Mouse (Mus musculus): Measurements from ENCODE around the gene Rps15a. TPM values are rescaled to one million over a fixed set of nuclear protein-coding genes. Genes with fewer than 3 reads are reported as not detected.
A peak's percentile ranks its signal among the peaks of the same experiment; 100 is the strongest.

Gene Rps15a
- polyA plus RNA-seq, 1 experiment from 2014 or later = 815 TPM

- no peaks in the 10 kb centered on the region for H3K9me3 ChIP-seq
- H3K4me1 ChIP-seq = peaks cover 19% of the 10 kb centered on the region
- H3K4me2 ChIP-seq = no peak overlapping the region
- no peak for ATAC-seq (ENCODE audit: insufficient number of reproducible peaks, low FRiP score, low TSS enrichment, low read depth)
- H3K9ac ChIP-seq = no peak overlapping the region
- no peak overlapping the region for H3K4me3 ChIP-seq
- no peaks in the 10 kb centered on the region for H3K27me3 ChIP-seq
- H3K27ac ChIP-seq = no peak overlapping the region
- H3K36me3 ChIP-seq = peaks cover 37% of the 10 kb centered on the region
Observed at GRCm38 (mm10) chr7:118125736-118126135, 9.7 kb upstream of the Rps15a start.

GRCm38 (mm10) chr7:118123512-118124411 is 7.8 kb upstream of the Rps15a start:
- Histone ChIP-seq H3K9me3 (no peaks in the 10 kb centered on the region), H3K4me2 (no peak overlapping the region), H3K27ac (no peak overlapping the region), H3K36me3 (peaks cover 57% of the 10 kb centered on the region), H3K4me1 (peaks cover 14% of the 10 kb centered on the region), H3K9ac (no peak overlapping the region), H3K27me3 (no peaks in the 10 kb centered on the region), H3K4me3 (no peak overlapping the region)
- 87% methylated on average over 4 of the region's 4 CpGs for WGBS
- no peak for ATAC-seq (ENCODE audit: insufficient number of reproducible peaks, low FRiP score, low TSS enrichment, low read depth)

DNA sequence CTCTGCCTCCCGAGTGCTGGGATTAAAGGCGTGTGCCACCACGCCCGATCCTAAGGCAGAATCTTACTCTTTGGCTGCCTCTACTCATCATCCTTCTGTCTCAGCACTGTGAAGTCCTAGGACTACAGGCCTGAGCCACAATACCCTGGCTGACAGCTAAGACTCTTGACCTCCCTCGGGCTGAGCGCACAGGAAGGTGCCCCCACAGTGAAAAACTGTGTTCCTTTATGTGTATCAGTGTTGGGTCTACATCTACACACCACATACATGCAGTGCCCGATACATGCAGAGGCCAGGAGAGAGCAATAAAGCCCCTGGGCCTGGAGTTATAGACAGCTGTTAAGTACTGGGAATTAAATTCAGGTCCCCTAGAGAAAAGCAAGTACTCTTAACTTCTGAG is 6.2 kb upstream of the Rps15a start:
- Histone ChIP-seq H3K4me3 (no peak overlapping the region), H3K4me1 (peaks cover 8% of the 10 kb centered on the region; the same call in 1 of the 2 replicates), H3K9ac (no peak overlapping the region), H3K36me3 (peaks cover 67% of the 10 kb centered on the region), H3K27me3 (no peaks in the 10 kb centered on the region), H3K9me3 (no peaks in the 10 kb centered on the region), H3K27ac (no peak overlapping the region), H3K4me2 (no peak overlapping the region)
- WGBS = 93% methylated on average over 7 of the region's 7 CpGs
- ATAC-seq (ENCODE audit: insufficient number of reproducible peaks, low FRiP score, low TSS enrichment, low read depth) = no peak

GRCm38 (mm10) chr7:118120654-118121053 is 4.7 kb upstream of the Rps15a start:
- H3K4me3 ChIP-seq = no peak overlapping the region
- no peak overlapping the region for H3K9ac ChIP-seq
- no peaks in the 10 kb centered on the region for H3K27me3 ChIP-seq
- peaks cover 55% of the 10 kb centered on the region for H3K36me3 ChIP-seq
- no peak overlapping the region for H3K27ac ChIP-seq
- H3K4me1 ChIP-seq = no peaks in the 10 kb centered on the region
- no peak overlapping the region for H3K4me2 ChIP-seq
- H3K9me3 ChIP-seq = no peaks in the 10 kb centered on the region
- WGBS = 86% methylated on average over 1 of the region's 1 CpGs
- ATAC-seq (ENCODE audit: insufficient number of reproducible peaks, low FRiP score, low TSS enrichment, low read depth) = no peak

GRCm38 (mm10) chr7:118119946-118120345 is 4.0 kb upstream of the Rps15a start:
- H3K27ac ChIP-seq = no peak overlapping the region
- no peak overlapping the region for H3K4me2 ChIP-seq
- no peaks in the 10 kb centered on the region for H3K27me3 ChIP-seq
- no peak overlapping the region for H3K4me3 ChIP-seq
- H3K9me3 ChIP-seq = no peaks in the 10 kb centered on the region
- 83% methylated on average over 5 of the region's 5 CpGs for WGBS
- no peak for ATAC-seq (ENCODE audit: insufficient number of reproducible peaks, low FRiP score, low TSS enrichment, low read depth)
- no peaks in the 10 kb centered on the region for H3K4me1 ChIP-seq
- no peak overlapping the region for H3K9ac ChIP-seq
- H3K36me3 ChIP-seq = peaks cover 55% of the 10 kb centered on the region

DNA sequence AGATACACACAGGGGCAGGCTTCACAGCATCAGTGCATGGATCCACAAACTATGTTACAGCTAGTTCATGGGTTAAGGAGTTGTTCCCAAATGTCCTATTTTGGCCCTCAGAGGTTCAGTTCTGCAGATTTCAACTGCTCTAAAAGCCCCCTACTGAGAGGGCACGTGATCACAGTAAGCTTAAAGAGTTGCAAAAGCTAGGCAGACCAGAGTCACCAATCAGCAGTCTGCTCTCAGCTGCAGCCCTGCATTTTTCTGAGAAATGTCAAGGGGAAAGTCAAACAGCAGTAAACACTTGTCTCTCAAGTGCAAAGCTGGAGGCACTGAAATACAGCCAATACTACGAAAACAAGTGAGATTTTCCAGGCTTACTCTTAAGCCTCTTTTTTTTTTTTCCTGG is 3.2 kb upstream of the Rps15a start:
- Histone ChIP-seq H3K4me2 (no peak overlapping the region), H3K4me1 (peaks cover 6% of the 10 kb centered on the region), H3K27me3 (no peaks in the 10 kb centered on the region), H3K36me3 (peaks cover 55% of the 10 kb centered on the region), H3K27ac (no peak overlapping the region), H3K4me3 (no peak overlapping the region), H3K9ac (no peak overlapping the region), H3K9me3 (no peaks in the 10 kb centered on the region)
- WGBS = 50% methylated on average over 2 of the region's 2 CpGs
- no peak for ATAC-seq (ENCODE audit: insufficient number of reproducible peaks, low FRiP score, low TSS enrichment, low read depth)

- no peak overlapping the region for H3K4me3 ChIP-seq
- WGBS = 79% methylated on average over 3 of the region's 3 CpGs
- H3K27ac ChIP-seq = no peak overlapping the region
- H3K4me2 ChIP-seq = no peak overlapping the region
- no peak overlapping the region for H3K9ac ChIP-seq
- peaks cover 13% of the 10 kb centered on the region for H3K4me1 ChIP-seq
- no peaks in the 10 kb centered on the region for H3K9me3 ChIP-seq
- H3K27me3 ChIP-seq = no peaks in the 10 kb centered on the region
- ATAC-seq (ENCODE audit: insufficient number of reproducible peaks, low FRiP score, low TSS enrichment, low read depth) = no peak
- H3K36me3 ChIP-seq = peaks cover 58% of the 10 kb centered on the region
Observed at GRCm38 (mm10) chr7:118118426-118118825, 2.4 kb upstream of the Rps15a start.

DNA sequence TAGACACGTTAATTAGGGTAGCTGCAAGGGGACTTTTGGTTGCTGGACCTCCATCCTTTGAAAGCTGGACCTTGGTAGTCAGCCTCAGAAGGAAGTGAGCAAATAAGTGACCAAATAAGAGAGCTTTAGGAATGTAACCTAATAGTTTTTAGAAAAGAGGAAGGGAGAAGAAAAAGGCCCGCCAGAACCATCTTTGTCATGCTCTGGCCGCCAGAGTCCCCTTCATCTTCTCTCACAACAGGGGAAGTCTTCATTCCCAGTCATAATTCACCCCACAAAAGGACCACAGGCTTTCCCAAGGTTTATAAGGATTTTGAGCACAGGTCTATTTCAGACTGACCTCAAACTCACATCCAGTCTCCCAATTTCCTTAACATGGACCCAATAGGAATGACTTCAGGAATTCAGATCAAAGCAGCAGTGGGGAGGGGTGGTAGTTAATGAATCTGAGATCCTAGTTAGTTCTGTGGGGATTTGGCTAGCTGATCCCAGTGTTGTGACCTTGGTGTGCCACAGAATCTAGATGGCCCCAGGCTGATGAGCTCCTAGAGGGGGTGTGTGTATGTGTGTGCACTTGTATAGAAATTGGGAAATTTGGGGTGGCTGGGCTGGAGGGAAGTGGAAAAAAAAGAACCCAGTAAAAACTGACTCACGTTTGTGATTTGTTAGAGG is 1.7 kb upstream of the Rps15a start:
- peaks cover 60% of the 10 kb centered on the region for H3K36me3 ChIP-seq
- no peaks in the 10 kb centered on the region for H3K27me3 ChIP-seq
- peaks cover 20% of the 10 kb centered on the region for H3K4me1 ChIP-seq
- H3K9me3 ChIP-seq = no peaks in the 10 kb centered on the region
- no peak overlapping the region for H3K4me2 ChIP-seq
- WGBS = 46% methylated on average over 4 of the region's 4 CpGs
- ATAC-seq (ENCODE audit: insufficient number of reproducible peaks, low FRiP score, low TSS enrichment, low read depth) = no peak
- H3K27ac ChIP-seq = no peak overlapping the region
- no peak overlapping the region for H3K4me3 ChIP-seq
- no peak overlapping the region for H3K9ac ChIP-seq

GRCm38 (mm10) chr7:118116787-118117538 is 975 bp upstream of the Rps15a start:
- Histone ChIP-seq H3K4me3 (0 out of 2 replicates have a peak overlapping the region, but pooled peaks have one; percentile 92), H3K27ac (no peak overlapping the region), H3K36me3 (peaks cover 61% of the 10 kb centered on the region), H3K4me2 (peak overlapping the region; percentile 72), H3K27me3 (no peaks in the 10 kb centered on the region), H3K9ac (no peak overlapping the region), H3K9me3 (no peaks in the 10 kb centered on the region), H3K4me1 (peaks cover 27% of the 10 kb centered on the region)
- ATAC-seq (ENCODE audit: insufficient number of reproducible peaks, low FRiP score, low TSS enrichment, low read depth) = no peak
- 19% methylated on average over 8 of the region's 8 CpGs for WGBS

- Histone ChIP-seq H3K27me3 (no peaks in the 10 kb centered on the region), H3K4me3 (peak overlapping the region; percentile 92), H3K27ac (peak overlapping the region; percentile 93), H3K4me1 (peaks cover 38% of the 10 kb centered on the region), H3K9me3 (no peaks in the 10 kb centered on the region), H3K36me3 (peaks cover 68% of the 10 kb centered on the region), H3K4me2 (peak overlapping the region; percentile 76), H3K9ac (peak overlapping the region; percentile 94)
- under 1% methylated on average over 20 of the region's 20 CpGs for WGBS
- peak; percentile 58; the same call in 1 of the 2 replicates for ATAC-seq (ENCODE audit: insufficient number of reproducible peaks, low FRiP score, low TSS enrichment, low read depth)
Observed at GRCm38 (mm10) chr7:118115533-118115876, 483 bp downstream of the Rps15a start.

- no peak for ATAC-seq (ENCODE audit: insufficient number of reproducible peaks, low FRiP score, low TSS enrichment, low read depth)
- H3K9ac ChIP-seq = 0 out of 2 replicates have a peak overlapping the region, but pooled peaks have one; percentile 15
- peak overlapping the region; percentile 92 for H3K4me3 ChIP-seq
- H3K27ac ChIP-seq = no peak overlapping the region
- peaks cover 64% of the 10 kb centered on the region for H3K36me3 ChIP-seq
- no peaks in the 10 kb centered on the region for H3K9me3 ChIP-seq
- peak overlapping the region; percentile 76 for H3K4me2 ChIP-seq
- H3K4me1 ChIP-seq = peaks cover 38% of the 10 kb centered on the region
- WGBS = 55% methylated on average over 5 of the region's 5 CpGs
- H3K27me3 ChIP-seq = no peaks in the 10 kb centered on the region
Observed at GRCm38 (mm10) chr7:118113541-118114297, 2.3 kb downstream of the Rps15a start.
